Mouse (Mus musculus): ENCODE results near the gene Gm6588. TPM values are rescaled to one million over a fixed set of nuclear protein-coding genes. Genes with fewer than 3 reads are reported as not detected.
A peak's percentile ranks its signal among the peaks of the same experiment; 100 is the strongest.

The Gm6588 gene
- polyA plus RNA-seq, 1 experiment from 2014 or later: 1.5 TPM

DNA sequence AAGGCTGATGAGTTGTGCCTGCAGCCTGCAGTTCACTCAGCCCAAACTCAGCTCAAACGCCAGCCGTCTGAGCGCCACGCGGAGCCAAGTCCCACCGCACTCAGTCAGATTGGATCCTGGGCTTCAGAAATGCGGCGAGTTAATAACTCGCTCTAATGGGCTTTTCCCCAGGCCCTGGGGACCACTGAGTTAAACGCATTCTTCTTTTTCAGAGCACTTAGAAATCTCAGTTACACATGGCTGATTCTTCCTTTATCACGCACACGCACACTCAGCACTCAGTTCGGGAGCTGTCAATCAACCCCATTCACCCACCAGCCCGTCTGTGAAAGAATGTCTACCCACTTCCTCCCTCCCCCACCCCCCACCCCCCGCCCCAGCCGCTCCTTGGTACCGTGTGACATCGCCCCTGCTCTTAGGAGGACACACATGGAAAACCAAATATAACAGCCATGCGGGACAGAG lies 32.8 kb downstream of the Gm6588 start:
- H3K9ac ChIP-seq: no peak overlapping the region
- WGBS: 4% methylated on average over 19 of the region's 19 CpGs
- ATAC-seq (replicated peaks): peak; percentile 75
- H3K4me1 ChIP-seq: peaks cover 55% of the 10 kb centered on the region
- H3K9me3 ChIP-seq: no peaks in the 10 kb centered on the region
- H3K4me2 ChIP-seq: peak overlapping the region; percentile 8
- H3K4me3 ChIP-seq: no peak overlapping the region
- peak overlapping the region; percentile 46 for H3K27ac ChIP-seq
- no peaks in the 10 kb centered on the region for H3K36me3 ChIP-seq (replicated peaks)
- H3K27me3 ChIP-seq (replicated peaks): no peaks in the 10 kb centered on the region

- peak overlapping the region; percentile 46 for H3K27ac ChIP-seq
- peaks cover 55% of the 10 kb centered on the region for H3K4me1 ChIP-seq
- no peak overlapping the region for H3K9ac ChIP-seq
- H3K9me3 ChIP-seq: no peaks in the 10 kb centered on the region
- ATAC-seq (replicated peaks): peak; percentile 28; the same call in 1 of the 2 replicates
- WGBS: 29% methylated on average over 13 of the region's 13 CpGs
- H3K4me3 ChIP-seq: no peak overlapping the region
- H3K27me3 ChIP-seq (replicated peaks): no peaks in the 10 kb centered on the region
- peak overlapping the region; percentile 8 for H3K4me2 ChIP-seq
- no peaks in the 10 kb centered on the region for H3K36me3 ChIP-seq (replicated peaks)
Observed at GRCm38 (mm10) chr5:112482551-112482950, 33.3 kb downstream of the Gm6588 start.

GRCm38 (mm10) chr5:112483030-112483429 lies 33.8 kb downstream of the Gm6588 start:
- H3K27ac ChIP-seq: peak overlapping the region; percentile 46
- 86% methylated on average over 8 of the region's 8 CpGs for WGBS
- no peak overlapping the region for H3K4me3 ChIP-seq
- ATAC-seq (replicated peaks): 0 out of 2 replicates have a peak, but pooled peaks have one; percentile 2
- H3K36me3 ChIP-seq (replicated peaks): no peaks in the 10 kb centered on the region
- H3K27me3 ChIP-seq (replicated peaks): no peaks in the 10 kb centered on the region
- H3K4me2 ChIP-seq: no peak overlapping the region
- H3K4me1 ChIP-seq: peaks cover 52% of the 10 kb centered on the region
- H3K9ac ChIP-seq: no peak overlapping the region
- H3K9me3 ChIP-seq: no peaks in the 10 kb centered on the region

DNA sequence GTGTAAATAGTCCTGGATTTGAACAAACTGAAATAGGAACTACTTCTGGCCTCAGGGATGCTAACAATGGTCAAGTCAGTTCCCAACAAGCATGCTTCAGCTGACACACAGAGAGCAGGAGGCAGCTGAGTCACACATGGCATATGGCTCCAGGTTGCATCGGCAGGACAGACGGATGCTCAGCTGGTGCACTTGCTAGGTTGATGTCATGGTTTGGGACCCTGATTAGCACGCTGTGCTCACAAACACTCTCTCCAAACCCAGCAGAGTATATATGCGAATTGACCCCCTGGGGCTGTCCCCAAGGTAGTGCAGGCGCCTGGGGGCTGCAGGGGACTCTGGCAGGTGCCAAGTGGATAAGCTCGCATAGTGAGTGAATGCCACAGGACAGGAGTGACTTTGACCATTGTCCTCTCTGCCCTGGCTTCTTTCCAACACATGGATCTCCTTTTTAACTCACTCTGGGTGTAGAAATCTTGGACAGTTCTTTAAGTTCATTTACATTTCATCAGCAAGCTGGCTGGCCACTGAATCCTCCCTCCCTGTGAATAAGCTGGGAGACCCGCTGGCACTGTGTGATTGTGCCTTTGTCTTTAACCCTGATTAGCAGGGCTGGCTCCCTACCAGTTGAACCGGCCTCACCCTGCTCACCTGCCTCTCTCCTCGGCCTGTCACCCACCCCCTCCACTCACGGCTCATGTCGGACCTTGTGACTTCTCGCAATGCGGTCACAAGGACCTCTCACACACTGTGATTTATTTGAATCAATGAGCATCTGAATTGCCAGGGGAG lies 35.9 kb downstream of the Gm6588 start:
- no peaks in the 10 kb centered on the region for H3K36me3 ChIP-seq (replicated peaks)
- H3K4me1 ChIP-seq: peaks cover 46% of the 10 kb centered on the region
- no peak for ATAC-seq (replicated peaks)
- H3K9me3 ChIP-seq: no peaks in the 10 kb centered on the region
- 10% methylated on average over 13 of the region's 13 CpGs for WGBS
- H3K9ac ChIP-seq: 0 out of 2 replicates have a peak overlapping the region, but pooled peaks have one; percentile 4
- H3K4me2 ChIP-seq: no peak overlapping the region; the same call in 1 of the 2 replicates
- no peak overlapping the region for H3K4me3 ChIP-seq
- peak overlapping the region; percentile 30; the same call in 1 of the 2 replicates for H3K27ac ChIP-seq
- H3K27me3 ChIP-seq (replicated peaks): no peaks in the 10 kb centered on the region

DNA sequence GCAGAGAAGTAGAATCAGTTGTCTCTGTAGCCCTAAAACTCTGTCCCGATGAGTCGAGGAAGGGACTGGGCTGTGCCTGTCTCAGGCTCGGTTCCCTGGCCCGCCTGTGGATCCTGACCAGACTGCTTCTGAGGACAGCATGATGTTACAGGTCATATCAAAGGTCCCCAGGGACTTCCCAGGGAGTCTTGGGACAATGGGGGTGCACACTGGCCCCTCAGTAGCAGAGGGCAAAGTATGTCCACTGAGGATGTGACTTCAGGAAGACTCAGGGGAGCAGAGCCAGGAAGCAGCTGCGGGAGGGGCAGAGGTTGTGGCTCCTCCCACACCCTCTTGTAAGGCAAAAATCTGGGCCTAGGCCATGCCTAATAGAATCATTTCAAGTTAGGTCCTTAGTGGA lies 37.2 kb downstream of the Gm6588 start:
- Histone ChIP-seq H3K27ac (no peak overlapping the region), H3K36me3 (replicated peaks) (no peaks in the 10 kb centered on the region), H3K27me3 (replicated peaks) (no peaks in the 10 kb centered on the region), H3K9ac (no peak overlapping the region), H3K9me3 (no peaks in the 10 kb centered on the region), H3K4me1 (peaks cover 42% of the 10 kb centered on the region), H3K4me3 (no peak overlapping the region), H3K4me2 (no peak overlapping the region)
- ATAC-seq (replicated peaks): no peak
- 77% methylated on average over 5 of the region's 5 CpGs for WGBS

DNA sequence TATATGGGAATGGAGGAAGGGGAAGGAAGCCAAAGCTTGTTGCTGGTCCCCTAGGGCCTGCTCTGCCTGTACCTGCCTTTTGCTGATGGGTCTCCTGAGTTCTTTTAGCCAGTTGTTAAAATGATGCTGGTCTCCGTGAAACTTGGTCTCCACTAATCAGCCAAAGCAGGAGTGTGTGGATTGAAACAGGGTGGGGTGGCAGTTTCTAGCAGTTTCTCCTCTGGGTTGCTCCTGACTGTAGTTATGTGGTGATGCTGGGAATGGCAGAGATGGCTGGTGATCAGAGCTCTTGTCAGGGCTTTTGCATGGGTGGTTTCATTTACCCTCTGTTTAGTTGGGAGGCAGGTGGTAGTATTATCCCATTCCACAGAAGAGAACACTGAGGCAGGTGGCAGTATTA lies 38.3 kb downstream of the Gm6588 start:
- no peaks in the 10 kb centered on the region for H3K36me3 ChIP-seq (replicated peaks)
- no peak for ATAC-seq (replicated peaks)
- H3K27me3 ChIP-seq (replicated peaks): no peaks in the 10 kb centered on the region
- peaks cover 35% of the 10 kb centered on the region for H3K4me1 ChIP-seq
- H3K27ac ChIP-seq: no peak overlapping the region
- no peak overlapping the region for H3K4me3 ChIP-seq
- H3K9me3 ChIP-seq: no peaks in the 10 kb centered on the region
- H3K4me2 ChIP-seq: no peak overlapping the region
- H3K9ac ChIP-seq: no peak overlapping the region
- 90% methylated on average over 1 of the region's 1 CpGs for WGBS

- 40% methylated on average over 8 of the region's 8 CpGs for WGBS
- Histone ChIP-seq H3K4me2 (no peak overlapping the region), H3K4me1 (peaks cover 34% of the 10 kb centered on the region), H3K27me3 (replicated peaks) (no peaks in the 10 kb centered on the region), H3K9ac (no peak overlapping the region), H3K4me3 (no peak overlapping the region), H3K36me3 (replicated peaks) (no peaks in the 10 kb centered on the region), H3K27ac (peak overlapping the region; percentile 1; the same call in 1 of the 2 replicates), H3K9me3 (no peaks in the 10 kb centered on the region)
- ATAC-seq (replicated peaks): no peak
Observed at GRCm38 (mm10) chr5:112488101-112488776, 39.0 kb downstream of the Gm6588 start.

DNA sequence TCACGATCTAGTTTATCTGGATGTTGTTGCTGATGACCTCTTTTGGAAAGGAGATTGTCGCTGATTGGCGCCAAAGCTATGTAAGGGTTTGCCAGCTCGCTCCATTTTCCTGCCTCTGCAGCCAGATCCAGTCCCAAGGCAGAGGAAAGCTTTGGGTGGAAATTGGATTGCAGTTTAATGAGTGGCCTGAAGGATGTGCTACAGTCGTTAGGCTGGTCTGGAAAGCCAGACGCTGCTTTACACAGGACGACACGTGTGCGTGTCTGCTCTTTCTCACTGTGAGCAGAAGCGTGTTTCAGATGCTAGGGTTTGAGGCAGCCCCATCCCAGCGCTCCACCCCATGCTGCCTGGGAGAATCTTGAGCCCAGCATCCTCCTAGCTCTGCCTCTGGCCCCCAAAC lies 42.3 kb downstream of the Gm6588 start:
- no peak overlapping the region for H3K9ac ChIP-seq
- peaks cover 22% of the 10 kb centered on the region for H3K4me1 ChIP-seq
- H3K27me3 ChIP-seq (replicated peaks): no peaks in the 10 kb centered on the region
- no peak overlapping the region for H3K4me3 ChIP-seq
- no peak overlapping the region for H3K4me2 ChIP-seq
- no peaks in the 10 kb centered on the region for H3K9me3 ChIP-seq
- no peak overlapping the region for H3K27ac ChIP-seq
- no peaks in the 10 kb centered on the region for H3K36me3 ChIP-seq (replicated peaks)
- no peak for ATAC-seq (replicated peaks)
- WGBS: 56% methylated on average over 11 of the region's 11 CpGs

DNA sequence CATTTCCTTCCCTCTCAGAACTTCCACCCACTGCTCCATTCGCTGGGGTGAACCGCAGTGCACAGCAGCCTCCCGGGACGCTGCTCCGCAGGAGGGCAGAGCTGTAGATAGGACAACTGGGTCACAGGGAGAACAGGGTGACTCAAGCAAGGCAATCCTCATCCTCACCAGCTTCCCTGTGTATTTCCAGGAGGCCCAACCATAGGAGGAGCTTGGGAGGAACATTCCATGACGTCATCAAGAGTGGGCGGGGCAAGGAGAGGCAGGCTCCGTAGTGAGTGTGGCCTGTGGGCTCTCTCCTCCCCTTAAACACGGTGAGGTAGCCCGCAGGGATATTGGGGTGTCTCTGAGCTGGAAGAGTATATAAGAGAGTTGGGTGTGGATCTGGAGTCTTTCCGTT lies 44.3 kb downstream of the Gm6588 start:
- Histone ChIP-seq H3K9ac (no peak overlapping the region), H3K27me3 (replicated peaks) (no peaks in the 10 kb centered on the region), H3K9me3 (no peaks in the 10 kb centered on the region), H3K27ac (peak overlapping the region; percentile 57; the same call in 1 of the 2 replicates), H3K36me3 (replicated peaks) (no peaks in the 10 kb centered on the region), H3K4me1 (peaks cover 35% of the 10 kb centered on the region), H3K4me3 (no peak overlapping the region), H3K4me2 (no peak overlapping the region; the same call in 1 of the 2 replicates)
- WGBS: 35% methylated on average over 11 of the region's 11 CpGs
- no peak for ATAC-seq (replicated peaks)

DNA sequence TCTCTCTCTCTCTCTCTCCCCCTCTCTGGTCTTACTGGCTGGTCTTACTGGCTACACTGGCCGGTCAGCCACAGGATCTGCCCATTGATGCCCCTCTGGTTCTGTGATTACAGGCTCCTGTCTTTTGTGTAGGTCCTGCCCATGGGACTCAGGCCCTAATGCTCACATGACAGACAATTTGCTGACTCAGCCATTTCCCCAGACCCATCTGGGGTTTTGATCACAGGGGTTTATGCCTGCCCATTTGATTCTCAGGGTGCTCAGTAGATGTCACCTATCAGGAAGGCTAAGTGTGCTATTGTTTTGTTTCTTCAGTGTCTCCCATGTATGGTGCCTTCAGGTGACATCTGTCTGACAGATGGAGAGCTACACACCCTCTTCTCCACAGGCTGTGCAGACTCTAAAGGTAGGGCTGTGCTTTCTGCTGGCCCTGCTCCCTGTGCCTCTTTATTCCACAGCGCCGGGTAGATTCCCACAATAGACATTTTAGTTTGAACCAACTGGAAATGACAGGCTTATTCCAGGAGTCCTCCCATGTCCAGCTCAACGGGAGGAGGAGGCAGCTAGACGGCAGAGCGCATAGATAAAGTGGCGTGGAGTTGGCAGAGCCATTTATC lies 47.6 kb downstream of the Gm6588 start:
- Histone ChIP-seq H3K27ac (peak overlapping the region; percentile 24; the same call in 1 of the 2 replicates), H3K4me2 (no peak overlapping the region), H3K9me3 (no peaks in the 10 kb centered on the region), H3K27me3 (replicated peaks) (no peaks in the 10 kb centered on the region), H3K36me3 (replicated peaks) (no peaks in the 10 kb centered on the region), H3K4me1 (peaks cover 56% of the 10 kb centered on the region), H3K4me3 (no peak overlapping the region), H3K9ac (no peak overlapping the region)
- 66% methylated on average over 7 of the region's 7 CpGs for WGBS
- ATAC-seq (replicated peaks): no peak

DNA sequence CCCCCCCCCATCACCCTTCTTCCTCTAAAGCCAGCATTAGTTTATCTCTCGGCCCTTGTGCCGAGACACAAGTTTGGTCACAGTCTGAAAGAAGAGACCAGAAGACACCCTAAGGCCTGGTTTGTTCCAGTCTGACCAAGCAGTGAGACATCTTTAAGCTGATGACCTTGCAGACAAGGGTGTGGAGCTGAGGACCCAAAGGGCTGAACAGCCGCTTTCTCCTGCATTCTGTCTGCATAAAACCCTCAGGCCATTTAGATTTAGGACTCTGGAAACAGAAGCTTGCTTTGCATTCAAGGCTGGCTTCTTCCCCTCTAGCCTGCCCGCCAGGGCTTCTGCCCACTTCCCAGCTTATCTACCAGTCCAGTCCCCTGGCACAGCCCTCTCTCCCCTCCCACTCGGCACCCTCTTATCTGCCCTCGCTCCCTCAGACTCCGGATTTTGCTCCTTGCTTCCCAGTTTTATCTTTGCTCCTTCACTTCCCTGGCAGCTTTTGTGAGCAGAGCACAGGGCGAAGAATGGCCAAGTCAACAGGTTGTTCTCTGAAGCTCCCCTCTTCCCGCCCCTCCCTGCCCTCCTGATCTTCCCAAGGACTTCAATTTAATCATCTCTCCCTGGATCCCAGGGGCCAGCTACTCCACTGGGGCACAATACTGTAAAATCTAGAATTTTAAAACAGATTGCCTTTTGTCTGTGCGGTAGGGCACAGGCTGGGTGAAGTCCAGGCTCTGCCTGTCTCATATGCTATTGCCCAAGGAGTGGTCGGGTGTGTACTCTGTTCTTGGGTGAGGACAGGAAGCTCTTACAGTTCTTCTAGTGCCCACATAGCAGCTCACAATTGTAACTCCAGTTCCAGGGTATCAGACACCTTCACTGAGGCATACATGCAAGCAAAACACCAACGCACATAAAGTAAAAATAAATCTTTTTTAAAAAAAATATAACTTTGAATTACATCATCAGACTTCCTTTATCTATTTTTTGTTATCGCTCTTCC lies 50.0 kb downstream of the Gm6588 start:
- Histone ChIP-seq H3K4me2 (no peak overlapping the region), H3K27ac (peak overlapping the region; percentile 55), H3K36me3 (replicated peaks) (no peaks in the 10 kb centered on the region), H3K9ac (no peak overlapping the region), H3K4me1 (peaks cover 46% of the 10 kb centered on the region), H3K4me3 (no peak overlapping the region), H3K9me3 (no peaks in the 10 kb centered on the region), H3K27me3 (replicated peaks) (no peaks in the 10 kb centered on the region)
- no peak for ATAC-seq (replicated peaks)
- WGBS: 59% methylated on average over 13 of the region's 13 CpGs

Data from midbrain, embryonic 15.5 days (tissue).